In the genomic region with DNA sequence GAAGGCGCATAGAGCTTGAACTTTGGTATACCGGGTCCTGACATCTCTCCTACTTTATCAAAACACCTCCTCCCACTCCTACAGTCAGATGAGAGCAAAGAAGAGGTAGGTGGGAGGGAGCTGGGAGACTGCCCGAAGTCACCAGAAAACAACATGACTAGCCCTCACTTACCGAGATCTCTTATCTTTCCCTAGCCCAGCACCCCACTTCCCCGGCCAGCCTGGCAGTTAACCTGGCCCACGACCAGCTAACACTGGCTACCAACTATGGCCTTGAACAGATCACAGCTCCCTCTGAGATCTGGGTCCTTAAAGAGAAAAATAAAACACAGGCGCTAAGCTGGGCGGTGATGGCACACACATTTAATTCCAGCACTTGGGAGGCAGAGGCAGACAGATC, we compare ENCODE assay signal across 22 mouse cellular contexts. TPM values are rescaled to one million over a fixed set of nuclear protein-coding genes. Genes with fewer than 3 reads are reported as not detected.
DNase-seq lines count a peak whose midpoint lies in the region; ATAC-seq and TF ChIP-seq lines count a peak whose summit lies in the region.
"Had no signal": no experiment of that assay in that cellular context is flagged by ENCODE, and none has a peak within 500 bp of the region (broad histone marks: within the 10 kb centered on the region; RNA-seq: fewer than 3 reads in every experiment).

No protein-coding gene starts in this region.

- intact Hi-C loops in heart, adult 2 months (cut with DNase I), result no loop called here
- intact Hi-C loops in left cerebral cortex, postnatal 36 days (cut with DNase I), result no loop called here

- no peak for TF ChIP-seq POLR2A in heart, adult 2 months (IDR thresholded peaks at IDR 0.05; ENCODE audit: insufficient read depth, low read depth, low read length)

- no peaks in the 10 kb centered on the region for H3K27me3 ChIP-seq in heart, embryonic 11.5 days (ENCODE audit: control insufficient read depth, insufficient read depth, low read length)
- H3K27me3 ChIP-seq in heart, adult 2 months (ENCODE audit: control insufficient read depth, insufficient read depth, low read length), result no peaks in the 10 kb centered on the region
- H3K27me3 ChIP-seq: embryonic facial prominence, embryonic 12.5 days; forebrain, embryonic 13.5 days; hindbrain, embryonic 15.5 days; intestine, embryonic 15.5 days; kidney, embryonic 15.5 days; limb, embryonic 12.5 days; Patski had no signal

- H3K4me2 ChIP-seq in heart, embryonic 11.5 days, result no peak overlapping the region
- H3K4me2 ChIP-seq: embryonic facial prominence, embryonic 12.5 days; intestine, embryonic 15.5 days; limb, embryonic 12.5 days had no signal

- H3K9me3 ChIP-seq in heart, embryonic 11.5 days (replicated peaks; ENCODE audit: control insufficient read depth, low read length), result no peaks in the 10 kb centered on the region
- H3K9me3 ChIP-seq: embryonic facial prominence, embryonic 12.5 days; forebrain, embryonic 13.5 days; hindbrain, embryonic 15.5 days; intestine, embryonic 15.5 days; kidney, embryonic 15.5 days; limb, embryonic 12.5 days had no signal

- no peaks in the 10 kb centered on the region for H3K79me2 ChIP-seq in heart, adult 2 months (replicated peaks; ENCODE audit: control insufficient read depth, insufficient read depth, low read length)

- WGBS in heart, embryonic 11.5 days (ENCODE audit: insufficient replicate concordance), result 60% methylated on average over 8 of the region's 8 CpGs
- WGBS in heart, adult 2 months, result 56% methylated on average over 8 of the region's 8 CpGs

- no peaks in the 10 kb centered on the region for H3K36me3 ChIP-seq in heart, embryonic 11.5 days (ENCODE audit: control insufficient read depth, insufficient read depth, low read length)
- no peaks in the 10 kb centered on the region for H3K36me3 ChIP-seq in heart, adult 2 months (ENCODE audit: control insufficient read depth, insufficient read depth, low read length)
- H3K36me3 ChIP-seq: embryonic facial prominence, embryonic 12.5 days; hindbrain, embryonic 15.5 days; intestine, embryonic 15.5 days; kidney, embryonic 15.5 days; limb, embryonic 12.5 days had no signal

- peaks cover 36% of the 10 kb centered on the region for H3K4me1 ChIP-seq in heart, embryonic 11.5 days (ENCODE audit: control insufficient read depth, insufficient read depth, low read length)
- peaks cover 15% of the 10 kb centered on the region for H3K4me1 ChIP-seq in heart, adult 2 months (ENCODE audit: control insufficient read depth, insufficient read depth, low read length)
- H3K4me1 ChIP-seq in brown adipose tissue, adult 24 weeks (ENCODE audit: control insufficient read depth, insufficient read depth, insufficient read length, low read length), result peaks cover 67% of the 10 kb centered on the region

- TF ChIP-seq CTCF in heart, adult 2 months (IDR thresholded peaks at IDR 0.05), result no peak
- no peak for TF ChIP-seq CTCF in layer of hippocampus, adult 2 months (conservative IDR thresholded peaks at IDR 0.05)

- no peak overlapping the region for H3K4me3 ChIP-seq in heart, embryonic 11.5 days (ENCODE audit: low read depth, low read length)
- no peak overlapping the region for H3K4me3 ChIP-seq in heart, adult 2 months
- no peak overlapping the region for H3K4me3 ChIP-seq in layer of hippocampus, adult 2 months
- no peak overlapping the region for H3K4me3 ChIP-seq in brown adipose tissue, adult 24 weeks (ENCODE audit: insufficient read depth, low read depth, low read length)
- H3K4me3 ChIP-seq: embryonic facial prominence, embryonic 12.5 days; erythroblast, embryonic 14.5 days; forebrain, embryonic 13.5 days; hindbrain, embryonic 15.5 days; intestine, embryonic 15.5 days; kidney, embryonic 15.5 days; limb, embryonic 12.5 days had no signal

- no peak for DNase-seq in heart, adult 2 months
- no peak for DNase-seq in layer of hippocampus, adult 2 months (ENCODE audit: low spot score in 2 of 2)
- no peak for DNase-seq in layer of hippocampus, adult 11-12 months (ENCODE audit: low spot score)
- no peak for DNase-seq in left cerebral cortex, postnatal 36 days (ENCODE audit: low spot score in 2 of 2)
- DNase-seq: cerebellum, adult 9-11 months; gastrocnemius, postnatal 10 days; kidney, postnatal 4 days; lung, adult 2 months; thymus, adult 18-20 months; thymus, postnatal 4 days had no signal

- H3K27ac ChIP-seq in heart, embryonic 11.5 days (ENCODE audit: low read depth, low read length), result peak overlapping the region; percentile 12; the same call in 1 of the 2 replicates
- H3K27ac ChIP-seq in heart, adult 2 months, result no peak overlapping the region
- peak overlapping the region; percentile 20; the same call in 1 of the 2 replicates for H3K27ac ChIP-seq in layer of hippocampus, adult 2 months
- H3K27ac ChIP-seq in brown adipose tissue, adult 24 weeks (replicated peaks; ENCODE audit: low read depth, low read length), result peak overlapping the region; percentile 1; the same call in 1 of the 2 replicates
- H3K27ac ChIP-seq: embryonic facial prominence, embryonic 12.5 days; forebrain, embryonic 13.5 days; hindbrain, embryonic 15.5 days; intestine, embryonic 15.5 days; kidney, embryonic 15.5 days; limb, embryonic 12.5 days had no signal

- TF ChIP-seq EP300 in heart, adult 2 months (IDR thresholded peaks at IDR 0.05; ENCODE audit: insufficient read depth, low read depth, low read length), result no peak

- ATAC-seq in heart, embryonic 11.5 days (replicated peaks; ENCODE audit: insufficient number of reproducible peaks, low FRiP score, low TSS enrichment), result no peak
- ATAC-seq in megakaryocyte progenitor cell, adult 5-6 weeks (replicated peaks; ENCODE audit: poor library complexity), result peak; percentile 21; the same call in 1 of the 2 replicates
- ATAC-seq: CD4-positive, CD25-positive, alpha-beta regulatory T cell, adult 4 months; forebrain, embryonic 13.5 days; intestine, embryonic 15.5 days; Patski had no signal

- no peak overlapping the region for H3K9ac ChIP-seq in heart, embryonic 11.5 days (ENCODE audit: low read depth, low read length)
- H3K9ac ChIP-seq in heart, adult 2 months (ENCODE audit: low read depth, low read length), result no peak overlapping the region
- H3K9ac ChIP-seq: embryonic facial prominence, embryonic 12.5 days; forebrain, embryonic 13.5 days; hindbrain, embryonic 15.5 days; intestine, embryonic 15.5 days; kidney, embryonic 15.5 days; limb, embryonic 12.5 days had no signal

RNA-seq across cellular contexts. Expression of a gene that starts 14.5 kb away (rescaled TPM):
- polyA plus RNA-seq in heart, embryonic 11.5 days (2014; fragmentation: Nextera tagmentation; extraction: Ambion mirVana), result 57.1 and 67.0 TPM in 2 replicates
- 10 to 100 TPM; 23.6 to 27.8 TPM for total RNA-seq in heart, adult 2 months (2021)
- polyA plus RNA-seq in heart, adult 2 months (2012; rRNA removed), result 55.5 and 77.5 TPM in 2 replicates
- total RNA-seq in layer of hippocampus, adult 2 months (2021), result 10 to 100 TPM; 34.5 to 35.1 TPM
- 18.6 and 30.7 TPM in 2 replicates for polyA plus RNA-seq in brown adipose tissue, adult 24 weeks (2012; ENCODE audit: insufficient read depth, insufficient read length, missing spikeins)
- 58.9 and 60.4 TPM in 2 replicates for total RNA-seq in megakaryocyte progenitor cell, adult 5-6 weeks (2015)
- 52.3 and 59.6 TPM in 2 replicates for total RNA-seq in megakaryocyte progenitor cell, adult 5-6 weeks (2017)
- 10 to 100 TPM; 22.0 to 28.0 TPM for total RNA-seq in left cerebral cortex, postnatal 36 days (2021)
